Mouse (Mus musculus) MEL (cell line): ENCODE measurements around the gene Ddt. TPM values are rescaled to one million over a fixed set of nuclear protein-coding genes. Genes with fewer than 3 reads are reported as not detected.
A peak's percentile ranks its signal among the peaks of the same experiment; 100 is the strongest.

Experiments
- DNase-seq: peaks from one replicate; pipeline ENCODE4 v3.0.0; 2011; ENCODE audit warnings: low read depth, low spot score
- H3K27ac ChIP-seq: 2 replicates; pipeline ENCODE4 v1.5.1; 2012; ENCODE audit warnings: low read depth, mild to moderate bottlenecking, control low read depth, low read length, moderate library complexity; ENCODE audit not compliant: control insufficient read depth
- H3K27me3 ChIP-seq, 2 experiments: fragments of 150-350 bp in 1 of 2; sonication (generic) in 1 of 2; 2 replicates each; pipeline ENCODE4 v1.6.1; 2012; ENCODE audit warnings: low read length in 2 of 2, mild to moderate bottlenecking in 2 of 2, improper control_type of control experiment in 1 of 2, moderate library complexity in 1 of 2; ENCODE audit not compliant: insufficient read depth in 2 of 2, control insufficient read depth in 1 of 2
- H3K36me3 ChIP-seq, 2 experiments: 2 replicates each; pipeline ENCODE4 v1.6.1; 2012 to 2014; ENCODE audit warnings: low read length in 2 of 2, improper control_type of control experiment in 1 of 2, inconsistent platforms in 1 of 2, mild to moderate bottlenecking in 1 of 2; ENCODE audit not compliant: insufficient read depth in 2 of 2, control insufficient read depth in 1 of 2
- H3K4me1 ChIP-seq, 2 experiments: fragments of 150-350 bp in 1 of 2; sonication (generic) in 1 of 2; 2 replicates each; pipeline ENCODE4 v1.6.1; 2012; ENCODE audit warnings: low read length in 2 of 2, improper control_type of control experiment in 1 of 2, mild to moderate bottlenecking in 1 of 2; ENCODE audit not compliant: insufficient read depth in 2 of 2, control insufficient read depth in 1 of 2
- H3K4me3 ChIP-seq, 2 experiments: fragments of 150-350 bp in 1 of 2; sonication (generic) in 1 of 2; 2 replicates each; pipeline ENCODE4 v1.5.1; 2012; ENCODE audit warnings: low read depth in 2 of 2, low read length in 2 of 2, mild to moderate bottlenecking in 2 of 2, moderate library complexity in 2 of 2, control low read depth in 1 of 2, improper control_type of control experiment in 1 of 2; ENCODE audit not compliant: control insufficient read depth in 1 of 2, insufficient read depth in 1 of 2
- H3K79me2 ChIP-seq: 2 replicates; pipeline ENCODE4 v1.6.1; 2012; ENCODE audit warnings: mild to moderate bottlenecking, low read length, moderate library complexity; ENCODE audit not compliant: control insufficient read depth, poor library complexity, insufficient read depth
- H3K9ac ChIP-seq: 2 replicates; pipeline ENCODE4 v1.6.1; 2012; ENCODE audit warnings: low read depth, mild to moderate bottlenecking, control low read depth, low read length, moderate library complexity; ENCODE audit not compliant: control insufficient read depth, poor library complexity, severe bottlenecking
- H3K9me3 ChIP-seq: fragments of 150-350 bp; sonication (generic); replicated peaks from 2 replicates; pipeline ENCODE4 v1.6.1; 2012; ENCODE audit warnings: mild to moderate bottlenecking, low read length, improper control_type of control experiment, moderate library complexity; ENCODE audit not compliant: insufficient read depth
- CHD1 ChIP-seq: IDR thresholded peaks from 2 replicates; pipeline ENCODE4 v1.6.1; 2012; ENCODE audit warnings: low read depth, mild to moderate bottlenecking, inconsistent platforms, low read length, improper control_type of control experiment
- CTCF ChIP-seq, 3 experiments: IDR thresholded peaks in 2 of 3; conservative IDR thresholded peaks in 1 of 3; 2 replicates each; pipeline ENCODE4 v1.5.1; 2011 to 2012; ENCODE audit warnings: low read length in 3 of 3, low read depth in 2 of 3, mild to moderate bottlenecking in 2 of 3, improper control_type of control experiment in 1 of 3, inconsistent platforms in 1 of 3, mixed read lengths in 1 of 3, moderate library complexity in 1 of 3; ENCODE audit not compliant: control insufficient read depth in 1 of 3, insufficient read depth in 1 of 3, poor library complexity in 1 of 3, severe bottlenecking in 1 of 3
- ELF1 ChIP-seq: IDR thresholded peaks from 2 replicates; pipeline ENCODE4 v1.6.1; 2014; ENCODE audit warnings: low read depth, mild to moderate bottlenecking, inconsistent platforms, low read length, improper control_type of control experiment, moderate library complexity
- ETS1 ChIP-seq: IDR thresholded peaks from 2 replicates; pipeline ENCODE4 v1.6.1; 2012; ENCODE audit warnings: low read depth, mild to moderate bottlenecking, inconsistent platforms, low read length, improper control_type of control experiment, moderate library complexity
- KAT2A ChIP-seq: conservative IDR thresholded peaks from 2 replicates; pipeline ENCODE4 v1.6.1; 2012; ENCODE audit warnings: low read depth, low read length, improper control_type of control experiment, inconsistent platforms
- MAX ChIP-seq: IDR thresholded peaks from 2 replicates; pipeline ENCODE4 v1.6.1; 2011; ENCODE audit warnings: low read length, improper control_type of control experiment
- MXI1 ChIP-seq: IDR thresholded peaks from 2 replicates; pipeline ENCODE4 v1.6.1; 2011; ENCODE audit warnings: mild to moderate bottlenecking, low read depth, low read length, improper control_type of control experiment
- MYB ChIP-seq: IDR thresholded peaks from 2 replicates; pipeline ENCODE4 v1.6.1; 2011; ENCODE audit warnings: mild to moderate bottlenecking, low read depth, low read length, improper control_type of control experiment
- MYC ChIP-seq: IDR thresholded peaks from 2 replicates; pipeline ENCODE4 v1.6.1; 2011; ENCODE audit warnings: low read depth, mild to moderate bottlenecking, low read length, improper control_type of control experiment, moderate library complexity
- POLR2A ChIP-seq, 2 experiments: IDR thresholded peaks; 2 replicates each; pipeline ENCODE4 v1.6.1; 2011 to 2012; ENCODE audit warnings: low read length in 2 of 2, mild to moderate bottlenecking in 2 of 2, control low read depth in 1 of 2, improper control_type of control experiment in 1 of 2, low read depth in 1 of 2, moderate library complexity in 1 of 2; ENCODE audit not compliant: control insufficient read depth in 1 of 2, insufficient read depth in 1 of 2, poor library complexity in 1 of 2
- SMC3 ChIP-seq: IDR thresholded peaks from 2 replicates; pipeline ENCODE4 v1.6.1; 2011; ENCODE audit warnings: low read depth, low read length, improper control_type of control experiment
- TAL1 ChIP-seq: IDR thresholded peaks from 2 replicates; pipeline ENCODE4 v1.6.1; 2012; ENCODE audit warnings: mild to moderate bottlenecking, inconsistent platforms, low read length, moderate library complexity, mixed read lengths
- TBP ChIP-seq: IDR thresholded peaks from 2 replicates; pipeline ENCODE4 v1.8.0; 2011; ENCODE audit warnings: low read depth, low read length, improper control_type of control experiment
- TCF12 ChIP-seq: IDR thresholded peaks from 2 replicates; pipeline ENCODE4 v1.6.1; 2014; ENCODE audit warnings: low read depth, mild to moderate bottlenecking, inconsistent platforms, low read length, improper control_type of control experiment, moderate library complexity
- UBTF ChIP-seq: IDR thresholded peaks from 2 replicates; pipeline ENCODE4 v1.6.1; 2012; ENCODE audit warnings: low read depth, mild to moderate bottlenecking, inconsistent platforms, low read length, improper control_type of control experiment, moderate library complexity, borderline replicate concordance; ENCODE audit not compliant: insufficient read depth
- USF2 ChIP-seq, 2 experiments: IDR thresholded peaks; 2 replicates each; pipeline ENCODE4 v1.6.1; 2011 to 2012; ENCODE audit warnings: improper control_type of control experiment in 2 of 2, low read length in 2 of 2, borderline replicate concordance in 1 of 2, inconsistent platforms in 1 of 2, low read depth in 1 of 2, mild to moderate bottlenecking in 1 of 2; ENCODE audit not compliant: insufficient read depth in 1 of 2
- ZKSCAN1 ChIP-seq: IDR thresholded peaks from 2 replicates; pipeline ENCODE4 v1.6.1; 2012; ENCODE audit warnings: low read depth, mild to moderate bottlenecking, inconsistent platforms, low read length, improper control_type of control experiment, moderate library complexity
- polyA plus RNA-seq, 2 experiments: library from polyadenylated mRNA; stranded (reverse) in 1 of 2; unstranded in 1 of 2; fragments of >175 nt in 1 of 2; fragments of >200 nt in 1 of 2; gene quantifications; 2 replicates each; pipeline versions ENCODE4 v1.2.1 to v1.2.4; 2012; ENCODE audit warnings: low replicate concordance in 2 of 2, low read depth in 1 of 2; ENCODE audit not compliant: insufficient read length in 2 of 2, insufficient read depth in 1 of 2, missing spikeins in 1 of 2
- total RNA-seq: library from RNA; depleted of rRNA; stranded (reverse); fragments of 300-350 nt; gene quantifications from 2 replicates; pipeline ENCODE4 v1.2.3, GENCODE M21; 2012

The Ddt gene
- total and polyA plus RNA-seq, 3 experiments: 45.1 to 63.4 TPM; not detected in 1

- Histone ChIP-seq H3K9ac (no peak overlapping the region), H3K9me3 (no peaks in the 10 kb centered on the region), H3K4me1 (no peaks in the 10 kb centered on the region; a peak in 1 of 4 replicates), H3K27me3 (peaks cover 4 to 9% of the 10 kb centered on the region in 2 experiments), H3K36me3 (peaks cover 0 to 3% of the 10 kb centered on the region in 2 experiments; a peak in 1 of 4 replicates), H3K79me2 (no peaks in the 10 kb centered on the region), H3K27ac (no peak overlapping the region), H3K4me3 (no peak overlapping the region)
- no peak for TF ChIP-seq CHD1
- peak in 1 of 3 experiments; percentile 16; a peak in 2 of 6 replicates for TF ChIP-seq CTCF (IDR thresholded peaks at IDR 0.05 in 2 of 3, conservative IDR thresholded peaks at IDR 0.05 in 1 of 3; ENCODE audit: control insufficient read depth in 1 of 3, insufficient read depth in 1 of 3, low read depth in 2 of 3, low read length in 3 of 3, poor library complexity in 1 of 3, severe bottlenecking in 1 of 3)
- no peak for DNase-seq
Measured at GRCm38 (mm10) chr10:75818641-75819040, 45.4 kb upstream of the Ddt start.

GRCm38 (mm10) chr10:75804217-75804616, 31.0 kb upstream of the Ddt start:
- Histone ChIP-seq H3K4me3 (no peak overlapping the region), H3K27me3 (peaks cover 0 to 2% of the 10 kb centered on the region in 2 experiments), H3K9me3 (no peaks in the 10 kb centered on the region), H3K79me2 (no peaks in the 10 kb centered on the region), H3K9ac (no peak overlapping the region), H3K36me3 (no peaks in the 10 kb centered on the region), H3K4me1 (no peaks in the 10 kb centered on the region), H3K27ac (no peak overlapping the region)
- no peak for TF ChIP-seq MYB
- no peak for TF ChIP-seq USF2 (IDR thresholded peaks at IDR 0.05; ENCODE audit: borderline replicate concordance in 1 of 2, insufficient read depth in 1 of 2, low read depth in 1 of 2, low read length in 2 of 2)
- no peak for TF ChIP-seq SMC3
- no peak for TF ChIP-seq ELF1
- TF ChIP-seq POLR2A (IDR thresholded peaks at IDR 0.05; ENCODE audit: control insufficient read depth in 1 of 2, insufficient read depth in 1 of 2, low read depth in 1 of 2, low read length in 2 of 2, poor library complexity in 1 of 2): no peak
- TF ChIP-seq MYC: no peak
- no peak for TF ChIP-seq UBTF
- no peak for TF ChIP-seq MXI1
- TF ChIP-seq TCF12: no peak
- no peak for TF ChIP-seq ZKSCAN1
- TF ChIP-seq KAT2A: no peak
- TF ChIP-seq ETS1: no peak
- TF ChIP-seq TAL1: no peak
- TF ChIP-seq TBP: no peak
- no peak for TF ChIP-seq MAX
- no peak for TF ChIP-seq CHD1
- no peak for DNase-seq
